Mouse (Mus musculus): Measurements from ENCODE around the gene Trim71. TPM values are rescaled to one million over a fixed set of nuclear protein-coding genes. Genes with fewer than 3 reads are reported as not detected.

The Trim71 gene
- polyA plus RNA-seq, 1 experiment, result not detected

DNA sequence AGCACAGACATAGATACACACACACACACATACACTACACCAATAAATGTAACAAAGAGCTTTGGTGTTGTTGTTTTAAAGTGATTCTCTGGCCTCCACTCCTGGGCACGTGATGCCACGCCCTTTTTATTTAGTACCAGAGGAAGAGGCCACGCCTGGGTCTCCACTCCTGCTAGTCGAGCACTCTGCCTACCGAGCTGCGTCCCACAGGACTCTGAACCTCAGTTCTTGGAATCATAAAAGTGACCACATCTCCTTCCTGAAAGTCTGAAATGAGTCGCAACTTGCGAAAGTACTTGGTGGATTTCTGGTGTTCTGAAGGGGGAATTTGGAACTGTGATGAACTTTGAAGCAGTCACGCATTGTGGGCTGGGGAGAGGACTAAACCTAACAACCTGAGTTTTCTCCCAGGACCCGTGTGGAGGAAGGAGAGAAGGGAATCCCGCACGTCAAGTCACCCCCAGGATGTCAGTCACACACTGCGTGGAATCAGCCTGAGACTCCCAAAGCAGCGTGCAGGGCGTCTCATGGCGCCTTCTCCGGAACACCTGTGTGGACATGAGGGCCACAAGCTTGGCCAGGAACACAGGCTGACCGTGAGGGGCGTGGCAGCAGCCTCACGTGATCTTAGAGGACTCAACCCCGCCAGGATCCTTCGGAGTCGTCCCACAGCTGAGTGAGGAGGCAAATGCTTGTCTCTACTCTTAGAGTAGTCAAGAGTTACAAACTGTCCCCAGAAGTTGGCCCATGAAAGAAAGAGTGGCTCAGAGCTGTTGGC, 76.5 kb downstream of the Trim71 start:
- no peaks in the 10 kb centered on the region for H3K4me1 ChIP-seq (ENCODE audit: control insufficient read depth, insufficient read depth, low read length)
- no peak overlapping the region for H3K4me3 ChIP-seq (ENCODE audit: insufficient read depth, low read depth, low read length)
- WGBS, result 89% methylated on average over 23 of the region's 23 CpGs
- no peak for TF ChIP-seq CTCF (IDR thresholded peaks at IDR 0.05; ENCODE audit: insufficient read depth, low read depth, low read length)
- TF ChIP-seq POLR2A (IDR thresholded peaks at IDR 0.05; ENCODE audit: insufficient read depth, low read depth, low read length), result no peak
- H3K27ac ChIP-seq (ENCODE audit: insufficient read depth, low read depth, low read length), result no peak overlapping the region

DNA sequence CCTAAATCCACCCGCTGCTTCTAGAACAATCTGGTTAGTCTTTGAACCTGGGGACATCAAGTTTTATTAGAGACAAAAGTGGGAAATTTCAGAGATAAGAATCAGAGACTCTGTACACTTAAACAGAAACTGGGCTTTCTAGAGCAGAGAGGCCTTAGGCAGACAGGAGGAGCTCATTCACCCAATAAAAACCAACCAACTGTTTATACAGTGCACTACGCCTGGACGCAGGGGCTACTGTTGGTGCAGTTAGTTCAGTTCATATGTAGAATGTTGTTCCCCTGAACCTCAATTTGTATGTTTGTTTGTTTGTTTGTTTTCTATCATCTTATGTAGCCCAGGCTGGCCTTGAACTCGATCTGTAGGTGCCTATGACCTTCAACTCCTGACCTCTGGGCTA, 77.4 kb downstream of the Trim71 start:
- H3K4me3 ChIP-seq (ENCODE audit: insufficient read depth, low read depth, low read length), result no peak overlapping the region
- no peaks in the 10 kb centered on the region for H3K4me1 ChIP-seq (ENCODE audit: control insufficient read depth, insufficient read depth, low read length)
- WGBS, result 88% methylated on average over 4 of the region's 4 CpGs
- no peak overlapping the region for H3K27ac ChIP-seq (ENCODE audit: insufficient read depth, low read depth, low read length)
- TF ChIP-seq POLR2A (IDR thresholded peaks at IDR 0.05; ENCODE audit: insufficient read depth, low read depth, low read length) (no peak), CTCF (IDR thresholded peaks at IDR 0.05; ENCODE audit: insufficient read depth, low read depth, low read length) (no peak)

- 83% methylated on average over 5 of the region's 5 CpGs for WGBS
- H3K27ac ChIP-seq (ENCODE audit: insufficient read depth, low read depth, low read length), result no peak overlapping the region
- no peak overlapping the region for H3K4me3 ChIP-seq (ENCODE audit: insufficient read depth, low read depth, low read length)
- TF ChIP-seq POLR2A (IDR thresholded peaks at IDR 0.05; ENCODE audit: insufficient read depth, low read depth, low read length) (no peak), CTCF (IDR thresholded peaks at IDR 0.05; ENCODE audit: insufficient read depth, low read depth, low read length) (no peak)
- no peaks in the 10 kb centered on the region for H3K4me1 ChIP-seq (ENCODE audit: control insufficient read depth, insufficient read depth, low read length)
These were observed 79.4 kb downstream of the Trim71 start for GRCm38 (mm10) chr9:114484771-114485170.

DNA sequence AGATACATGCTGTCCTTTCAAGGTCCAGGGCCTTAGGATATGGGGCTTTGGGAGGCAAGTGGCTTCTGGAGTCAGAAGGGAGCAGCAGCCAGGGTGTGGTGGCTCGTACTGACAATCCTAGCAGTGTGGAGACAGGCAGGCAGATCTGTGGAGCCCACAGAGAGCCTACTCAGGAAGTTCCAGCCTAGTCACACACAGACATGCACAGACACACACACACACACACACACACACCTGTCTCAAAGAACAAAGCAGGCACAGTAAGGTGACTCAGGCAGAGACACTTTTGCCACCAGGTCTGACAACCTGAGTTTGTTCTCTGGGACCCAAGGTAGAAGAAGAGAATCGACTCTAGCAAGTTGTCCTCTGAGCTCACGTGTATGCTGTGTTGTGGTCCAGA, 83.2 kb downstream of the Trim71 start:
- no peak for TF ChIP-seq POLR2A (IDR thresholded peaks at IDR 0.05; ENCODE audit: insufficient read depth, low read depth, low read length)
- no peak for TF ChIP-seq CTCF (IDR thresholded peaks at IDR 0.05; ENCODE audit: insufficient read depth, low read depth, low read length)
- no peak overlapping the region for H3K27ac ChIP-seq (ENCODE audit: insufficient read depth, low read depth, low read length)
- WGBS, result 90% methylated on average over 3 of the region's 3 CpGs
- H3K4me1 ChIP-seq (ENCODE audit: control insufficient read depth, insufficient read depth, low read length), result no peaks in the 10 kb centered on the region
- no peak overlapping the region for H3K4me3 ChIP-seq (ENCODE audit: insufficient read depth, low read depth, low read length)

- H3K27ac ChIP-seq (ENCODE audit: insufficient read depth, low read depth, low read length), result no peak overlapping the region
- no peak overlapping the region for H3K4me3 ChIP-seq (ENCODE audit: insufficient read depth, low read depth, low read length)
- TF ChIP-seq CTCF (IDR thresholded peaks at IDR 0.05; ENCODE audit: insufficient read depth, low read depth, low read length), result no peak
- TF ChIP-seq POLR2A (IDR thresholded peaks at IDR 0.05; ENCODE audit: insufficient read depth, low read depth, low read length), result no peak
- 93% methylated on average over 9 of the region's 9 CpGs for WGBS
- no peaks in the 10 kb centered on the region for H3K4me1 ChIP-seq (ENCODE audit: control insufficient read depth, insufficient read depth, low read length)
These were observed 87.2 kb downstream of the Trim71 start for GRCm38 (mm10) chr9:114477019-114477418.

- H3K4me3 ChIP-seq (ENCODE audit: insufficient read depth, low read depth, low read length), result no peak overlapping the region
- no peaks in the 10 kb centered on the region for H3K4me1 ChIP-seq (ENCODE audit: control insufficient read depth, insufficient read depth, low read length)
- WGBS, result 86% methylated on average over 7 of the region's 7 CpGs
- no peak for TF ChIP-seq POLR2A (IDR thresholded peaks at IDR 0.05; ENCODE audit: insufficient read depth, low read depth, low read length)
- TF ChIP-seq CTCF (IDR thresholded peaks at IDR 0.05; ENCODE audit: insufficient read depth, low read depth, low read length), result no peak
- H3K27ac ChIP-seq (ENCODE audit: insufficient read depth, low read depth, low read length), result no peak overlapping the region
These were observed 92.3 kb downstream of the Trim71 start for GRCm38 (mm10) chr9:114471892-114472291.

- WGBS, result 96% methylated on average over 4 of the region's 4 CpGs
- H3K27ac ChIP-seq (ENCODE audit: insufficient read depth, low read depth, low read length), result no peak overlapping the region
- no peak for TF ChIP-seq POLR2A (IDR thresholded peaks at IDR 0.05; ENCODE audit: insufficient read depth, low read depth, low read length)
- H3K4me3 ChIP-seq (ENCODE audit: insufficient read depth, low read depth, low read length), result no peak overlapping the region
- no peaks in the 10 kb centered on the region for H3K4me1 ChIP-seq (ENCODE audit: control insufficient read depth, insufficient read depth, low read length)
These were observed 95.5 kb downstream of the Trim71 start for GRCm38 (mm10) chr9:114468701-114469100.

DNA sequence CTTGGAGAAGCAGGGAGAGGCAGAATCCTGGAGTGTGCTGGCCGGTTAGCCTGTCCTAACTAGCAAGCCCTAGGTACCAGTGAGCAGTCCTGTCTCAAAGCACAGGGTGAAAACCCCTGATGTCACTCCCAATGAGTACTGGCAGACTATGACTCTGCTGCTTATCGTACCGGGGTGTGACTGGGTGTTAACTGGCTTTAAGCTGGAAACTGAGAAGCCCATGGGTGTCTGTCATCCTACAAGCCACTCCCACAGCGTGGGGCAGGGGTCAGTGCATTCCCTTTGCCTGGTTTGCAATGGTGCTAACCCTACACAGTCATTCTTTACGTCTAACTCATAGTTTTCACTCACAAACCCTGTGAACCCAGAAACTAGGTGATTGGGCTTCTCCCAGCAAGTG, 96.0 kb downstream of the Trim71 start:
- H3K4me3 ChIP-seq (ENCODE audit: insufficient read depth, low read depth, low read length), result no peak overlapping the region
- no peak for TF ChIP-seq CTCF (IDR thresholded peaks at IDR 0.05; ENCODE audit: insufficient read depth, low read depth, low read length)
- TF ChIP-seq POLR2A (IDR thresholded peaks at IDR 0.05; ENCODE audit: insufficient read depth, low read depth, low read length), result no peak
- H3K4me1 ChIP-seq (ENCODE audit: control insufficient read depth, insufficient read depth, low read length), result no peaks in the 10 kb centered on the region
- 88% methylated on average over 5 of the region's 5 CpGs for WGBS
- H3K27ac ChIP-seq (ENCODE audit: insufficient read depth, low read depth, low read length), result no peak overlapping the region

DNA sequence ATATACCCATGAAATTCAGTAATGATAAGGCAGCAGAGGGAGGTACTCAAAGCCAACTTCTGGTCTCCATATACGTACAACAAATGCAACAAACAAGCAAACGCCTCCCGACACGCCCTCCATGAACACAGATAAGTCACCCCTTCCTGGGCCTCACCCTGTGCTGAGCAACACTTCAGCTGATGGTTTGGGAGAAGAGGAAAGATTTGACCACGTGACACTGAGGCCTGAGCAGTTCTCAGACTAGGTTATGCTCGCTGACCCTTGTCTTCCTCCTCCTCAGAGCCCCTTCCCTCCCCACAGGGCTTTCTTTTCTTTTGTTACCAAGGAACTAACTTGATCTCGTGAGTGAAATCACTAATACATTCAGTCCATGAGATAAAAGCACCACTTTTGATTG, 97.3 kb downstream of the Trim71 start:
- no peak overlapping the region for H3K4me3 ChIP-seq (ENCODE audit: insufficient read depth, low read depth, low read length)
- 81% methylated on average over 7 of the region's 7 CpGs for WGBS
- no peaks in the 10 kb centered on the region for H3K4me1 ChIP-seq (ENCODE audit: control insufficient read depth, insufficient read depth, low read length)
- H3K27ac ChIP-seq (ENCODE audit: insufficient read depth, low read depth, low read length), result no peak overlapping the region
- TF ChIP-seq POLR2A (IDR thresholded peaks at IDR 0.05; ENCODE audit: insufficient read depth, low read depth, low read length) (no peak), CTCF (IDR thresholded peaks at IDR 0.05; ENCODE audit: insufficient read depth, low read depth, low read length) (no peak)

Measured in olfactory bulb, adult 2 months (tissue).